Mouse (Mus musculus) bone marrow macrophage, adult 2 months (primary cell): ENCODE measurements around the gene Gpr1.

Source experiments
- CTCF ChIP-seq: IDR thresholded peaks from 2 replicates; pipeline ENCODE4 v1.5.1; 2012; ENCODE audit warnings: low read depth, mild to moderate bottlenecking, low read length, moderate library complexity
- POLR2A ChIP-seq: IDR thresholded peaks from 2 replicates; pipeline ENCODE4 v1.6.1; 2012; ENCODE audit warnings: mild to moderate bottlenecking, low read depth, low read length, borderline replicate concordance

GRCm38 (mm10) chr1:63219277-63219676 is 4.9 kb upstream of the Gpr1 start:
- TF ChIP-seq CTCF (no peak), POLR2A (no peak)
